Mouse (Mus musculus) intestine, embryonic 15.5 days (tissue): ENCODE measurements around the gene Nek6. TPM values are rescaled to one million over a fixed set of nuclear protein-coding genes. Genes with fewer than 3 reads are reported as not detected.

Source experiments
- ATAC-seq: fragments of 200-750 bp; cut with Nextera tagmentation; 2 replicates; pipeline ENCODE4 v1.8.0; 2017; ENCODE audit warnings: moderate TSS enrichment, moderate library complexity
- H3K27ac ChIP-seq: fragments of 300-500 bp; sonication (generic); 2 replicates; pipeline ENCODE4 v1.5.1; 2015; ENCODE audit warnings: mild to moderate bottlenecking, inconsistent platforms
- H3K27me3 ChIP-seq: fragments of 300-500 bp; sonication (generic); replicated peaks from 2 replicates; pipeline ENCODE4 v1.6.1; 2015; ENCODE audit warnings: inconsistent platforms
- H3K36me3 ChIP-seq: fragments of 300-500 bp; sonication (generic); 2 replicates; pipeline ENCODE4 v1.6.1; 2015; ENCODE audit warnings: inconsistent platforms
- H3K4me1 ChIP-seq: fragments of 300-500 bp; sonication (generic); replicated peaks from 2 replicates; pipeline ENCODE4 v1.6.1; 2015; ENCODE audit warnings: inconsistent platforms
- H3K4me2 ChIP-seq: fragments of 300-500 bp; sonication (generic); replicated peaks from 2 replicates; pipeline ENCODE4 v1.6.1; 2015; ENCODE audit warnings: mild to moderate bottlenecking, inconsistent platforms
- H3K4me3 ChIP-seq: fragments of 300-500 bp; sonication (generic); replicated peaks from 2 replicates; pipeline ENCODE4 v1.5.1; 2015; ENCODE audit warnings: inconsistent platforms
- H3K9ac ChIP-seq: fragments of 300-500 bp; sonication (generic); 2 replicates; pipeline ENCODE4 v1.6.1; 2015; ENCODE audit warnings: inconsistent platforms
- H3K9me3 ChIP-seq: fragments of 300-500 bp; sonication (generic); 2 replicates; pipeline ENCODE4 v1.6.1; 2016; ENCODE audit warnings: inconsistent platforms
- WGBS: fragments of 180-500 bp; shearing (Covaris S2); methylation state at CpG from one replicate; pipeline ENCODE4 v1.1.7; 2015; 5-methylcytosine and 5-hydroxymethylcytosine counted together
- polyA plus RNA-seq: library from polyadenylated mRNA; unstranded; fragments of >200 nt; fragmentation: Nextera tagmentation; extraction: Ambion mirVana; gene quantifications from 2 replicates; pipeline ENCODE4 v1.2.1, GENCODE M21; 2015

The Nek6 gene
- polyA plus RNA-seq, 1 experiment from 2014 or later = 102 TPM

DNA sequence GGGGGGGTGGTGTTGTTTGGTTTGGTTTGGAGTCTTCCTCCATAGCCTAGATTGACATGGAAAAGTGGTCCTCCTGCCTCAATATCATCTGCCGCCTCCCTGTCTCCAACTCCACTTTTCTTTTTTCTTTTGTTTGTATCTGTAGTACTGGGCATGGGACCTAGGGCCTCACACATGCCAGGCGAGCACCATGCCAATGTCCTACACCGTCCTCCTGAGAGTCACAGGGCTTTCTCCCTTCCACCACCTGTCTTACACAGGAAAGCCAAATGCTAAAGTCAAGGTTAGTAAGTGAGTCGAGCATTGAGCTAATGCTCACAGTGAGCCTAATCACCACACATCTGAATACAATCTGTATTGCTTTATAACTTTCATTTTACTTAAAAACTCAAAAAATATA, 108.3 kb downstream of the Nek6 start:
- H3K36me3 ChIP-seq = peaks cover 6% of the 10 kb centered on the region; the same call in 1 of the 2 replicates

GRCm38 (mm10) chr2:38621076-38621475, 109.6 kb downstream of the Nek6 start:
- Histone ChIP-seq H3K4me2 (no peak overlapping the region), H3K9ac (no peak overlapping the region), H3K27me3 (no peaks in the 10 kb centered on the region), H3K27ac (no peak overlapping the region), H3K4me1 (no peaks in the 10 kb centered on the region), H3K36me3 (peaks cover 9% of the 10 kb centered on the region; the same call in 1 of the 2 replicates), H3K4me3 (no peak overlapping the region), H3K9me3 (no peaks in the 10 kb centered on the region)
- 88% methylated on average over 4 of the region's 4 CpGs for WGBS
- no peak for ATAC-seq

More for the DNA sequence above, 108.3 kb downstream of the Nek6 start:
- Histone ChIP-seq H3K9me3 (no peaks in the 10 kb centered on the region), H3K4me3 (no peak overlapping the region), H3K27ac (no peak overlapping the region), H3K4me2 (no peak overlapping the region), H3K4me1 (no peaks in the 10 kb centered on the region), H3K27me3 (no peaks in the 10 kb centered on the region), H3K9ac (no peak overlapping the region)
- 93% methylated on average over 4 of the region's 4 CpGs for WGBS
- no peak for ATAC-seq

- Histone ChIP-seq H3K27me3 (no peaks in the 10 kb centered on the region), H3K36me3 (peaks cover 10% of the 10 kb centered on the region; the same call in 1 of the 2 replicates), H3K9me3 (no peaks in the 10 kb centered on the region), H3K4me1 (no peaks in the 10 kb centered on the region), H3K4me2 (no peak overlapping the region), H3K4me3 (no peak overlapping the region), H3K27ac (no peak overlapping the region), H3K9ac (no peak overlapping the region)
- ATAC-seq = no peak
- 67% methylated on average over 6 of the region's 6 CpGs for WGBS
Measured at GRCm38 (mm10) chr2:38621610-38622021, 110.2 kb downstream of the Nek6 start.

DNA sequence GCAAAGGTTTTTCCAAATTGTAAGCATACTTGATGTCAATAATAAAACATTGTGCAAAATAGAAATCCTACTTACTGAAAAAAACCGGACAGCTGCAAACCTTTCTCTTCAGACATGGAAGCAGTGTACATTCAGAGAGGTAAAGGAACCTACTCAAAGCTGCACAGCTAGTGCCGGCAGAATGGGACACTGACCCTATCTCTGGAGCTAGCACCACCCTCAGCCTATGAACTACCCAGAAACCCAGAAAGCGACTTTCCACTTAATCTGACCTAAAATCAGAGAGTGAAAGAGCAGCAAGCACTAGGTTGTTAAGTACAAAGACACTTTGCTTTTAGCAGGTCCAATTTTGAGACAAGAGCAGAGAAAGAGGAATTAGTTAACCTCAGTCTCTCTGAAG, 112.0 kb downstream of the Nek6 start:
- Histone ChIP-seq H3K9ac (no peak overlapping the region), H3K9me3 (no peaks in the 10 kb centered on the region), H3K36me3 (0 out of 2 replicates have a peak, but pooled peaks cover 4% of the 10 kb centered on the region), H3K4me2 (no peak overlapping the region), H3K27me3 (no peaks in the 10 kb centered on the region), H3K4me3 (no peak overlapping the region), H3K4me1 (no peaks in the 10 kb centered on the region), H3K27ac (no peak overlapping the region)
- WGBS = 78% methylated on average over 3 of the region's 3 CpGs
- no peak for ATAC-seq

DNA sequence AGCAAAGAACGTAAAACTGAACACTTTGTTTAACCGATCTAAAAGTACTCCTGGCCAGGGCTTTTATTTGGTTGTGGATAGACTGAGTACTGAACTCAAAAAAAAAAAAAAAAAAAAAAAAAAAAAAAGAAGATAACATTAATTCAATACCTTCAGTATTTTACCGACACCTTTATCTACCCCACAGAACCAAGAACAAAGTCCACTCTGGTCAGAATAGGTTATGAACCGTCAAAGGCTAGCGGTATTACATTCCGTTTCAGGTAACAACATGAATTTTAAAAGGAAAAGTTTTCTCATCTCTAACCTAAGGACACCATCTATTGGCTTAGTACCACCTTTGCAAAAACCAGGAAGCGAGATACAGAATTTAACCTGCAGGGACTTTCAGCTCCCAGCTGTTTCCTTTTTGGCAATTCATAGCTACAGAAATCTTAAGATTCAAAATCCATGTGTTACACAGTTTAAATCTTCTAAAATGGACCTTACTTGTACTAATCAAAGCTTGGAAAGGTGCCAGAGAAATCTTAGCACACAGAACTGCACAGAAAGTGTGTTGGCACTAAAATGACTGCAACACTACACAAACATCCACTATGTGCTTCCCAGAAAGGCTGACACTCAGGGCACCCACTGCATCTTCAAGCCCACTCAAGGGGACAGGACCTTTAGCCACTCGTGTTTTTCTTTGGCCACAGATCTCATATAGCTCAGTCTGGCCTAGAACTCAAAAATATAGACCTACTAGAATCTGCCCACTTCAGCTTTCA, 112.6 kb downstream of the Nek6 start:
- Histone ChIP-seq H3K27ac (no peak overlapping the region), H3K36me3 (peaks cover 6% of the 10 kb centered on the region; the same call in 1 of the 2 replicates), H3K9ac (no peak overlapping the region), H3K9me3 (no peaks in the 10 kb centered on the region), H3K4me2 (no peak overlapping the region), H3K4me1 (no peaks in the 10 kb centered on the region), H3K27me3 (no peaks in the 10 kb centered on the region), H3K4me3 (no peak overlapping the region)
- WGBS = 76% methylated on average over 8 of the region's 8 CpGs
- no peak for ATAC-seq

DNA sequence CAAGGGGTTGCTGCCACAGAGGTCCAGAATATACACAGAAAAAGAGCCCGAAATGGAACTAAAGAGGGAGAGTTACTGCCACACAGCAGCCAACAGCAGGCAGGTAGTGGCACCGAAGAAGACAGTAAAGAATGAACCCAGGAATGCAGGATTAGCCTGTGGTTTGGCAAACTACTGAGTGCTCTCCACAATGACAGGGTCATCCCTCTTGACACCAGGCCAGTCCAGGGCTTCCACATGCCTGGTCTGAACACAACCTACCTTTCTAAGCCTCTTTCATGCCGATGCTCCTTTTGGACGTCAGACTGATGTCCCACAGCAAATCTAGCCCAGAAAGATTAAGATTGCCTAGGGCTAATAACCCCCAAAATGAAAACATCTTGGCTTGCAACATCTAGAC, 117.4 kb downstream of the Nek6 start:
- peaks cover 31% of the 10 kb centered on the region for H3K36me3 ChIP-seq
- H3K4me2 ChIP-seq = no peak overlapping the region
- no peak overlapping the region for H3K27ac ChIP-seq
- WGBS = 91% methylated on average over 4 of the region's 4 CpGs
- H3K4me3 ChIP-seq = no peak overlapping the region
- ATAC-seq = no peak
- H3K27me3 ChIP-seq = no peaks in the 10 kb centered on the region
- no peak overlapping the region for H3K9ac ChIP-seq
- no peaks in the 10 kb centered on the region for H3K9me3 ChIP-seq
- H3K4me1 ChIP-seq = no peaks in the 10 kb centered on the region

DNA sequence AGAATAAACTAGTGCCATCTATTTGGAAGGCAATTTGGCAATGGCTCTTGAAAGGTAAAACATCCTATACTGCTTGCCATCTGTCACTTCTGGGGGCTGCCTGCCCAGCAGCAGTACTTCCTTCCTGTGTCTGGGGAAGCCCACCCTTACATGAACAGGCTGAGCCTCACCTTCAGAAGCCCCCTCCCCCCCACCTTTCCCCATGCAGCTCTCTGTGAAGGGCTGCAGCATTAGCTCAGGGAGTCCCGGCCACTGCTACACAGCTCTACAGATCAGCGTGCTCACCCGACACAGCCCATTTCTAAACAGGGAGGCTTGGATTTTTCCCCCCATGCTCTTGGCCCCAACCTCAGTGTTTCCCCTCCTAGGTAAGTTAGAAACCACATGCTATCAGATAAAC, 118.0 kb downstream of the Nek6 start:
- Histone ChIP-seq H3K4me1 (no peaks in the 10 kb centered on the region), H3K27ac (no peak overlapping the region), H3K4me3 (no peak overlapping the region), H3K36me3 (peaks cover 35% of the 10 kb centered on the region), H3K9ac (no peak overlapping the region), H3K9me3 (no peaks in the 10 kb centered on the region), H3K4me2 (no peak overlapping the region), H3K27me3 (no peaks in the 10 kb centered on the region)
- ATAC-seq = no peak
- WGBS = 97% methylated on average over 3 of the region's 3 CpGs

GRCm38 (mm10) chr2:38630574-38630973, 119.1 kb downstream of the Nek6 start:
- Histone ChIP-seq H3K4me1 (no peaks in the 10 kb centered on the region), H3K4me3 (no peak overlapping the region), H3K27me3 (no peaks in the 10 kb centered on the region), H3K27ac (no peak overlapping the region), H3K9ac (no peak overlapping the region), H3K4me2 (no peak overlapping the region), H3K9me3 (no peaks in the 10 kb centered on the region), H3K36me3 (peaks cover 40% of the 10 kb centered on the region)
- ATAC-seq = no peak
- 88% methylated on average over 2 of the region's 2 CpGs for WGBS

DNA sequence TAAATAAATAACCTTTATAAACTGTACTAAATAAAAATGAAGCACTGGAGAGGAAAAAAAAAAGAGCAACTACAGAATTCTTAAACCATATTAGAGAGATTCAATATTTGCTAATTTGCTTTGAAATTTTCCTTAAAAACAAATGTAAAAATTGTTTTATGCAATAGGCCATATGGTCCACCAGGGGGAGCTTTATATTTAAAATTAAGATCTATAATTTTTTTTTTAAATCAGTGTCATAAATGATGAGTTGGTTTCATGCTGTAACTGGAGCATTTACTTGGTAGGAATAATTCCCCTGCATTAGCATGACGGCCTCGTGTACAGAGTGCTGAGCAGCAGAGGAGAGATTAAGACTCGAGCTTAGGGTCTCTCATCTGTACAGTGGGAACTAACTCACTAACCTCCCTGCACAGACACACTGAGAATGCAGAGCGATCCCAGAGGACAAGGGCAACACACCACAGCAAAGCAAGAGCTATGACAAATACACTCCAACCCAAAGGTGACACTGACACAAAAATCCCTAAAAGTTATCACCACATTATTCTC, 126.3 kb downstream of the Nek6 start:
- no peaks in the 10 kb centered on the region for H3K9me3 ChIP-seq
- H3K4me3 ChIP-seq = no peak overlapping the region
- H3K27me3 ChIP-seq = no peaks in the 10 kb centered on the region
- peaks cover 20% of the 10 kb centered on the region for H3K36me3 ChIP-seq
- no peak overlapping the region for H3K9ac ChIP-seq
- 80% methylated on average over 4 of the region's 4 CpGs for WGBS
- ATAC-seq = no peak
- 0 out of 2 replicates have a peak, but pooled peaks cover 2% of the 10 kb centered on the region for H3K4me1 ChIP-seq
- H3K27ac ChIP-seq = no peak overlapping the region
- H3K4me2 ChIP-seq = no peak overlapping the region

GRCm38 (mm10) chr2:38641761-38642160, 130.3 kb downstream of the Nek6 start:
- H3K9me3 ChIP-seq = no peaks in the 10 kb centered on the region
- no peak overlapping the region for H3K4me2 ChIP-seq
- 0 out of 2 replicates have a peak, but pooled peaks cover 2% of the 10 kb centered on the region for H3K4me1 ChIP-seq
- H3K36me3 ChIP-seq = peaks cover 4% of the 10 kb centered on the region; the same call in 1 of the 2 replicates
- no peak overlapping the region for H3K27ac ChIP-seq
- H3K9ac ChIP-seq = no peak overlapping the region
- no peak overlapping the region for H3K4me3 ChIP-seq
- no peak for ATAC-seq
- WGBS = 95% methylated on average over 1 of the region's 1 CpGs
- H3K27me3 ChIP-seq = no peaks in the 10 kb centered on the region

- Histone ChIP-seq H3K27me3 (no peaks in the 10 kb centered on the region), H3K9me3 (no peaks in the 10 kb centered on the region), H3K4me3 (peak within 1 kb of the TSS; percentile 79), H3K4me2 (peak within 1 kb of the TSS; percentile 75), H3K27ac (no peak within 1 kb of the TSS), H3K36me3 (no peaks in the 10 kb centered on the region), H3K4me1 (0 out of 2 replicates have a peak, but pooled peaks cover 2% of the 10 kb centered on the region), H3K9ac (peak within 1 kb of the TSS; percentile 79)
- WGBS = 2% methylated on average over 52 of the region's 52 CpGs
- ATAC-seq = peak; percentile 93
Measured at GRCm38 (mm10) chr2:38643625-38644427, 132.4 kb downstream of the Nek6 start, which contains the start of gene Psmb7. Gene Psmb7, minus strand, starts transcription at chr2:38644087.
